Mouse (Mus musculus): ENCODE measurements at regions not wholly inside any gene's neighbourhood (a gene's known extent, or its start where the extent isn't known, plus 50 kb on each side); places are given as distances from the start of the nearest gene placed in this dataset.
"Not testable (repeated sequence)": the region's sequence is repeated elsewhere in the genome, so short reads cannot be mapped to it uniquely, and the experiment has no call there.

GRCm38 (mm10) chr8:15670722-15671121 is 624.8 kb upstream of the BB014433 start:
- no peak for DNase-seq

- DNase-seq = no peak
Measured at GRCm38 (mm10) chr8:15670298-15670697, 624.4 kb upstream of the BB014433 start.

- no peak for DNase-seq
Measured at GRCm38 (mm10) chr8:15669515-15669914, 623.6 kb upstream of the BB014433 start.

GRCm38 (mm10) chr8:15660602-15661001 is 614.7 kb upstream of the BB014433 start:
- DNase-seq = no peak

GRCm38 (mm10) chr8:15634769-15635366 is 589.0 kb upstream of the BB014433 start:
- no peak for DNase-seq

- no peak for DNase-seq
Measured at GRCm38 (mm10) chr8:15628584-15628983, 582.7 kb upstream of the BB014433 start.

GRCm38 (mm10) chr8:15623602-15624392 is 577.9 kb upstream of the BB014433 start:
- not testable (repeated sequence) for DNase-seq

- DNase-seq = peak; percentile 6
Measured at GRCm38 (mm10) chr8:15610217-15610616, 564.3 kb upstream of the BB014433 start.

- DNase-seq = no peak
Measured at GRCm38 (mm10) chr8:15607598-15608215, 561.8 kb upstream of the BB014433 start.

GRCm38 (mm10) chr8:15601531-15601930 is 555.7 kb upstream of the BB014433 start:
- DNase-seq = peak; percentile 38

GRCm38 (mm10) chr8:15593106-15593505 is 547.2 kb upstream of the BB014433 start:
- DNase-seq = no peak

- DNase-seq = no peak
Measured at GRCm38 (mm10) chr8:15583782-15584181, 537.9 kb upstream of the BB014433 start.

- DNase-seq = no peak
Measured at GRCm38 (mm10) chr8:15570091-15570490, 524.2 kb upstream of the BB014433 start.

- DNase-seq = no peak
Measured at GRCm38 (mm10) chr8:15567742-15568141, 521.9 kb upstream of the BB014433 start.

GRCm38 (mm10) chr8:15562310-15563296 is 516.7 kb upstream of the BB014433 start:
- DNase-seq = no peak

GRCm38 (mm10) chr8:15532027-15532426 is 486.1 kb upstream of the BB014433 start:
- DNase-seq = no peak

- peak; percentile 6 for DNase-seq
Measured at GRCm38 (mm10) chr8:15525461-15525860, 479.6 kb upstream of the BB014433 start.

GRCm38 (mm10) chr8:15519896-15520295 is 474.0 kb upstream of the BB014433 start:
- DNase-seq = not testable (repeated sequence)

GRCm38 (mm10) chr8:15500973-15501372 is 455.1 kb upstream of the BB014433 start:
- no peak for DNase-seq

- no peak for DNase-seq
Measured at GRCm38 (mm10) chr8:15497566-15497965, 451.7 kb upstream of the BB014433 start.

GRCm38 (mm10) chr8:15496248-15496647 is 450.4 kb upstream of the BB014433 start:
- no peak for DNase-seq

- no peak for DNase-seq
Measured at GRCm38 (mm10) chr8:15490774-15491173, 444.9 kb upstream of the BB014433 start.

Data from adrenal gland, postnatal 25 days (tissue).